Mouse (Mus musculus) ES-E14 (cell line): ENCODE results near the gene Lhpp.

Source experiments
- CHD2 ChIP-seq: IDR thresholded peaks from 2 replicates; pipeline ENCODE4 v1.6.1; 2014; ENCODE audit warnings: mild to moderate bottlenecking, low read depth, low read length, inconsistent platforms
- HCFC1 ChIP-seq: IDR thresholded peaks from 2 replicates; pipeline ENCODE4 v1.6.1; 2012; ENCODE audit warnings: low read length, inconsistent platforms, borderline replicate concordance; ENCODE audit not compliant: insufficient read depth
- MAFK ChIP-seq: IDR thresholded peaks from 2 replicates; pipeline ENCODE4 v1.6.1; 2014; ENCODE audit warnings: mild to moderate bottlenecking, low read depth, low read length, inconsistent platforms; ENCODE audit not compliant: insufficient read depth
- ZC3H11A ChIP-seq: IDR thresholded peaks from 2 replicates; pipeline ENCODE4 v1.6.1; 2012; ENCODE audit warnings: low read depth, mild to moderate bottlenecking, inconsistent platforms, low read length, borderline replicate concordance
- ZNF384 ChIP-seq: IDR thresholded peaks from 2 replicates; pipeline ENCODE4 v1.6.1; 2012; ENCODE audit warnings: low read depth, low read length, inconsistent platforms

DNA sequence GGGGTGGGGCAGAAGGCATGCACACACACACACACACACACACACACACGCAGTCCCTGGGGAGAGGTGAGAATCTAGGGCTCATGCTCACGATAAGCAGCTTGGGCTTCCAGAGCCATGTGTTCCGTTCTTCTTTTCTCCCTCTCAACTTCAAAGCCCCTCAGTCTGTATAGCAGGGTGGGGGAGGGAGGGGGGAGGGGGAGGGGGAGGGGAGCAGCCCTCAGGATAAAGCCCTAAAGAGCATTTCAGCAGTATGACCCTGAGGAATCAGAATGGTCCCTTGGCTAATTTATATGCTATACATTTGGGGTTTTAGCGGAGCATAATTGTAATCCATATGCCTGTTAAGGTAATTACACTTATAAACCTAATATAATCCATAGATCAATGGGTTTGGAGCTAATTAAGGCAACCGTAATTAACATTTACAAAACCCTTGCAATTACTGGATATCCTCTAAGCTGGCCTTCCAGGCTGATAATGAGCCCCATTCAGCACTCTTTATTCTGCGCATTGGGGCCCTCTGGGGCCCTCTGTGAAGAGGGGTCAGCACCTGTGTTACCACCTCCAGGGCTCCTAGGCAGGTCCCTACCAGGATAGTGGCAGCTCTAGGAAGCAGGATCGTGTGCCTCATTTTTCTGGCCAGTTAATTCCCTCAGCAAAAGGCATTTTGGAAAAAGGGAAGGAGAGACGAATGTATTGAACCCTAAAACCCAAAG is 55.4 kb downstream of the Lhpp start:
- TF ChIP-seq ZC3H11A (no peak), MAFK (no peak), CHD2 (no peak), ZNF384 (no peak), HCFC1 (no peak)
